Mouse (Mus musculus) forebrain, embryonic 14.5 days (tissue): Measurements from ENCODE around the gene Gm16181. TPM values are rescaled to one million over a fixed set of nuclear protein-coding genes. Genes with fewer than 3 reads are reported as not detected.

Source experiments
- ATAC-seq: fragments of 200-750 bp; cut with Nextera tagmentation; 2 replicates; pipeline ENCODE4 v1.8.0; 2017; ENCODE audit warnings: mild to moderate bottlenecking, moderate library complexity
- DNase-seq: peaks from one replicate; pipeline ENCODE4 v3.0.0-alpha.2; 2015; ENCODE audit warnings: low spot score
- H3K27ac ChIP-seq: fragments of 300-500 bp; sonication (generic); 2 replicates; pipeline ENCODE4 v1.5.1; 2014; ENCODE audit warnings: low read depth, mild to moderate bottlenecking, control low read depth, low read length, moderate library complexity
- H3K27me3 ChIP-seq: fragments of 300-500 bp; sonication (generic); replicated peaks from 2 replicates; pipeline ENCODE4 v1.6.1; 2014; ENCODE audit warnings: low read length, control low read depth, mixed read lengths; ENCODE audit not compliant: control insufficient read depth, insufficient read depth
- H3K36me3 ChIP-seq: fragments of 300-500 bp; sonication (generic); 2 replicates; pipeline ENCODE4 v1.6.1; 2014; ENCODE audit warnings: low read length, control low read depth; ENCODE audit not compliant: control insufficient read depth, insufficient read depth
- H3K4me1 ChIP-seq: fragments of 300-500 bp; sonication (generic); 2 replicates; pipeline ENCODE4 v1.6.1; 2014; ENCODE audit warnings: antibody characterized with exemption, low read length, control low read depth; ENCODE audit not compliant: control insufficient read depth, insufficient read depth
- H3K4me2 ChIP-seq: fragments of 300-500 bp; sonication (generic); 2 replicates; pipeline ENCODE4 v1.6.1; 2014; ENCODE audit warnings: mild to moderate bottlenecking, control low read depth, low read length
- H3K4me3 ChIP-seq: fragments of 300-500 bp; sonication (generic); 2 replicates; pipeline ENCODE4 v1.5.1; 2014; ENCODE audit warnings: low read depth, low read length, control low read depth
- H3K9ac ChIP-seq: fragments of 300-500 bp; sonication (generic); 2 replicates; pipeline ENCODE4 v1.6.1; 2014; ENCODE audit warnings: mild to moderate bottlenecking, low read length, control low read depth, moderate library complexity
- H3K9me3 ChIP-seq: fragments of 300-500 bp; sonication (generic); replicated peaks from 2 replicates; pipeline ENCODE4 v1.6.1; 2016; ENCODE audit warnings: low read length, control low read depth, mixed read lengths; ENCODE audit not compliant: control insufficient read depth
- WGBS: fragments of 180-500 bp; shearing (Covaris S2); extraction: QIAGEN DNeasy Blood & Tissue Kit; methylation state at CpG from one replicate; pipeline ENCODE4 v1.1.7; 2014; 5-methylcytosine and 5-hydroxymethylcytosine counted together
- polyA plus RNA-seq: library from polyadenylated mRNA; unstranded; fragments of >200 nt; fragmentation: Nextera tagmentation; extraction: Ambion mirVana; gene quantifications from 2 replicates; pipeline ENCODE4 v1.2.1, GENCODE M21; 2014

Gene Gm16181
- polyA plus RNA-seq, 1 experiment from 2014 or later: not detected

DNA sequence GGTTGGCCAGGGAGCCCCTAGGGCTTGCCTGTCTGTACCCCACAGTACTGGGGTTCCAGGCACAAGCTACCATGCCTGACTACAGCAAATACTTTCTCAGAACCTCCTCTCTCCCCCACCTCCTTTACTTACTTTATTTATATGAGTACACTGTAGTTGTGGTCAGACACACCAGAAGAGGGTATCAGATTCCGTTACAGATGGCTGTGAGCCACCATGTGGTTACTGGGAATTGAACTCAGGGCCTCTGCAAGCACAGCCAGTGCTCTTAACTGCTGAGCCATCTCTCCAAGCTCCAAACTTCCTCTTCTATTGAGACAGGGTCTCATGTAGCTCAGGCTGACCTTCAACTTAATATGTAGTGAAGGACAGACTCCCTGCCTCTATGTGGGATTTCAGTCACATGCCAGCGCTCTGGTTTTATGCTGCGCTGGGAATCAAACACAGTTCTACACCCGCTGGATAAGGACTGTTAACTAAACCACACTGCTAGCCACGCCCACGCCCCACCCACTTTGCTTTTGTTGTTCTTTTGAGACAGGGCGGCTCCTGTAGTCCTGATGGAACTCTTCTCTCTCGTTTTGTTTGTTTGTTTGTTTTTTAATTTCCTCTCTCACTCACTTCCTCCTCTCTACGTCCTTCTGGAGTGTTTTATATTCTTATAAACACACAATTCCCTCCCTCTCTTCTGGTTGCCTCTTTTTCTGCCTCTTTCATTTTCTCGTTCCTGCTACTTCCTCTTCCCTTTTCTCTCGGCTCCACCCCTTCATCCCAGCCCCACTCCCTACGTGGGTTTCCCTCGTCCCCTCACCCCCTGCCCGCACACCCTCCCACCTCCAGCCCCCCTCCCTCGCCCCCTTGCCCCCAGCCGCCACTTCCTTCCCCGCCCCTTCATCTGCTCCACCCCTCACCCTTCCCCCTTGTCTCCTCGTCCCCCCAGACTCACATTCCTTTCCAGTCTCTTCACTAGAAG is 34.7 kb upstream of the Gm16181 start:
- no peaks in the 10 kb centered on the region for H3K36me3 ChIP-seq
- ATAC-seq: peak; percentile 61
- peak overlapping the region; percentile 17; the same call in 1 of the 2 replicates for H3K27ac ChIP-seq
- H3K4me2 ChIP-seq: peak overlapping the region; percentile 47
- H3K4me1 ChIP-seq: peaks cover 3% of the 10 kb centered on the region; the same call in 1 of the 2 replicates
- H3K27me3 ChIP-seq: no peaks in the 10 kb centered on the region
- WGBS: 2% methylated on average over 18 of the region's 18 CpGs
- peak overlapping the region; percentile 51 for H3K9ac ChIP-seq
- peak; percentile 71 for DNase-seq
- no peaks in the 10 kb centered on the region for H3K9me3 ChIP-seq
- peak overlapping the region; percentile 31 for H3K4me3 ChIP-seq

DNA sequence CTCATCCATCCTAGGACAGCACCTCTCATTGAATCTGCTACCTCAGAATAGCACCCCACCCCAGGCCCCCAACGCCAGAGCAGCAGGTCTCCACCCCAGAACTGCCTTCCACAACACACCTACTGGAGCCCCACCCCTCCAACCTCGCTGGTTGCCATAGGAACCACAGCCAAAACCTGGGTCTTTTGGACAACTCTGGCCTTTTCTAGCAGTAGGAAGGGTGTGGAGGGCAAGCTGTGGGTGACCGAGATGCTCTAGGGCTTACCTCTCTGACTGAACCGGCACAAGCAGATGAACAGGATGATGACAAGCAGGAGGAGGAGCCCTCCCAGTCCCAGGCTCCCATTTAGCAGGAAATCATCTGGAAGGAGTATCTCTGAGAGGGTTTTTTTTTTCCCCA is 34.0 kb upstream of the Gm16181 start:
- 1% methylated on average over 4 of the region's 4 CpGs for WGBS
- Histone ChIP-seq H3K36me3 (no peaks in the 10 kb centered on the region), H3K27ac (peak overlapping the region; percentile 17; the same call in 1 of the 2 replicates), H3K9me3 (no peaks in the 10 kb centered on the region), H3K27me3 (no peaks in the 10 kb centered on the region), H3K4me1 (peaks cover 3% of the 10 kb centered on the region; the same call in 1 of the 2 replicates), H3K4me2 (peak overlapping the region; percentile 47), H3K9ac (no peak overlapping the region), H3K4me3 (peak overlapping the region; percentile 31; the same call in 1 of the 2 replicates)
- peak; percentile 20 for DNase-seq
- peak; percentile 32; the same call in 1 of the 2 replicates for ATAC-seq

DNA sequence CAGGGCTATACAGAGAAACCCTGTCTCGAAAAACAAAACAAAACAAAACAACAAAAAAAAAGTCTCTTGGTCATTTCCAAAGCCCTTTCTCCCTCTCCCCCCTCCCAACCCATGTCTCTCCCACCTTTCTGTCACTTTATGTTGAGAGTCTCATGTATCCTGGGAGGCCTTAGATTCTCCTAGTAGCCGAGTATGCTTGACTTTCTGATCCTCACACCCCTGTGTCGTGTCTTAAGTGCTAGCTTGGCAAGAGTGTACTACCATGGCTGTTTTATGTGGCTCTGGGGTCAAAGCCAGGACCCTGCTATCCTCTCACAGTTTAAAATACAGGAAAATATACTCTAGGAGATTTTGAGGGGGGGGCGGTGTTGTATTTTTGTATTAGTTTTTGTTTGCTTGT is 33.3 kb upstream of the Gm16181 start:
- Histone ChIP-seq H3K9me3 (no peaks in the 10 kb centered on the region), H3K4me1 (peaks cover 3% of the 10 kb centered on the region; the same call in 1 of the 2 replicates), H3K4me2 (no peak overlapping the region), H3K27ac (no peak overlapping the region), H3K4me3 (no peak overlapping the region), H3K36me3 (no peaks in the 10 kb centered on the region), H3K27me3 (no peaks in the 10 kb centered on the region), H3K9ac (no peak overlapping the region)
- WGBS: 79% methylated on average over 4 of the region's 4 CpGs
- DNase-seq (no peak), ATAC-seq (no peak)

- ATAC-seq (no peak), DNase-seq (no peak)
- Histone ChIP-seq H3K9ac (no peak within 1 kb of the TSS), H3K36me3 (no peaks in the 10 kb centered on the region), H3K27ac (no peak within 1 kb of the TSS), H3K4me3 (no peak within 1 kb of the TSS), H3K9me3 (no peaks in the 10 kb centered on the region), H3K27me3 (no peaks in the 10 kb centered on the region), H3K4me2 (no peak within 1 kb of the TSS), H3K4me1 (peaks cover 3% of the 10 kb centered on the region; the same call in 1 of the 2 replicates)
- WGBS: 73% methylated on average over 7 of the region's 7 CpGs
Measured at GRCm38 (mm10) chr17:35187959-35188610, 32.5 kb upstream of the Gm16181 start, which contains the start of gene Lst1. Gene Lst1, minus strand, starts transcription at chr17:35188439.

DNA sequence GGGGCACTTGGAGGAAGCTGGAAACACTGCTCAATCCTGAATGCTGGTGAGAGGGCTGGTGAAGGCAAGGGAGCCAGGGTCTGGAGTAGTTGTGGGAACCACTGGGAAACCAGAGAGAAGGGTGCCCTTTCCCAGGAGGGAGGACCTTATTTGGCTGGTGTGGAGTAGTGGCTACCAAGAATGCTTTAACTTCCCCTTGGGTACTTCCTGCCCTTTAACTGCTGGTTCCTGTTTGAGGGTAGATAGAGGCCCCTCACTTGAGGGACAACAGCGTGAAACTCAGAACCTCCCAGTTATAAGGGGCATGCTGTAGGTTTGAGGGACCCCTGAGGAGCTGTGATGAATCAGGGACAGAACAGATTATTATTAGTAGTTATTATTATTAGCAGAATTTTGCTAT is 31.4 kb upstream of the Gm16181 start:
- Histone ChIP-seq H3K36me3 (no peaks in the 10 kb centered on the region), H3K9me3 (no peaks in the 10 kb centered on the region), H3K4me2 (no peak overlapping the region), H3K4me1 (peaks cover 3% of the 10 kb centered on the region; the same call in 1 of the 2 replicates), H3K9ac (no peak overlapping the region), H3K27ac (no peak overlapping the region), H3K4me3 (no peak overlapping the region), H3K27me3 (no peaks in the 10 kb centered on the region)
- WGBS: 67% methylated on average over 1 of the region's 1 CpGs
- DNase-seq: no peak
- no peak for ATAC-seq

- Histone ChIP-seq H3K9ac (no peak overlapping the region), H3K4me1 (peaks cover 3% of the 10 kb centered on the region; the same call in 1 of the 2 replicates), H3K4me2 (no peak overlapping the region), H3K27ac (no peak overlapping the region), H3K27me3 (peaks cover 5% of the 10 kb centered on the region), H3K36me3 (no peaks in the 10 kb centered on the region), H3K4me3 (no peak overlapping the region), H3K9me3 (no peaks in the 10 kb centered on the region)
- WGBS: 84% methylated on average over 4 of the region's 4 CpGs
- no peak for DNase-seq
- no peak for ATAC-seq
Measured at GRCm38 (mm10) chr17:35190096-35190495, 30.5 kb upstream of the Gm16181 start.

DNA sequence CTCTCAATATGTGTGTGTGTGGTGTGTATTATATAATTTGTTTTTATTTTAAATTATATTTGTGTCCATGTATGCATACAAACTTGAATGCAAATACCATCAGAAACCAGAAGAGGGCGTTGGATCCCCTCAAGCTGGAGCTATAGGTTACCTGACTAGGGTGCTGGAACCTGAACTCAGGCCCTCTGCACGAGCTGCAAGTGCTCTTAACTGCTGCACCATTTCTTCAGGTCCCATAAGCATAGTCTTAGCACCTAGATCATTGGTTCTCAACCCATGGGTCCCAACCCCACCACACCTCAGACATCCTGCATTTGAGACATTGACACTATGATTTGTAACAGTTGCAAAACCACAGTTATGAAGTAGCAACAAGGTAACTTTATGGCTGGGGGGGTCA is 28.9 kb upstream of the Gm16181 start:
- DNase-seq: no peak
- Histone ChIP-seq H3K4me2 (no peak overlapping the region), H3K27ac (no peak overlapping the region), H3K4me1 (peaks cover 10% of the 10 kb centered on the region), H3K9ac (no peak overlapping the region), H3K9me3 (no peaks in the 10 kb centered on the region), H3K27me3 (peaks cover 20% of the 10 kb centered on the region), H3K4me3 (no peak overlapping the region), H3K36me3 (no peaks in the 10 kb centered on the region)
- no peak for ATAC-seq
- WGBS: 62% methylated on average over 2 of the region's 2 CpGs

DNA sequence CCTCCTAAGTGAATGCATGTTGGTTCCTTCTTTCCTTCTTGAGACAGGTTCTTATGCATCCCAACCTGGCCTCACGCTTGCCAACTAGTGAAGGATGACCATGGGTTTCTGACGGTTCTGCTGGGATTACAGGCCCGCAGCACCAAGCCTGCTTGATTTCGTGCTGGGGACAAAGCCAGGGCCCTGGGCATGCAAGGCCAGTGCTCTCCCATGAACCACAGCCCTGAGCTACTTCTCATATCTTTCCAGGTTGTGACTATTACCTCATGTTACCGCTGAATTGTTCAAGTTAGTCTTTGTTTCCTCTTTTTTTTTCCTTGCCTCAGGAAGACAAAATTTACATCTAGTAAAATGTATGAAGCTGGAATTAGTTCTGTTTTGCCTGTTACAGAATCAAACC is 27.7 kb upstream of the Gm16181 start:
- Histone ChIP-seq H3K27me3 (peaks cover 25% of the 10 kb centered on the region), H3K4me1 (peaks cover 10% of the 10 kb centered on the region), H3K36me3 (no peaks in the 10 kb centered on the region), H3K4me2 (no peak overlapping the region), H3K27ac (no peak overlapping the region), H3K4me3 (no peak overlapping the region), H3K9ac (no peak overlapping the region), H3K9me3 (no peaks in the 10 kb centered on the region)
- no peak for ATAC-seq
- DNase-seq: no peak
- WGBS: 88% methylated on average over 5 of the region's 5 CpGs
